Mouse (Mus musculus) kidney, postnatal 36 days (tissue): ENCODE data around the gene Ttc7.
A peak's percentile ranks its signal among the peaks of the same experiment; 100 is the strongest.

Experiments
- DNase-seq, 2 experiments: peaks; one replicate each; pipeline ENCODE4 v3.0.0; 2021 to 2022; ENCODE audit warnings: mixed read lengths in 2 of 2

The Ttc7 gene

DNA sequence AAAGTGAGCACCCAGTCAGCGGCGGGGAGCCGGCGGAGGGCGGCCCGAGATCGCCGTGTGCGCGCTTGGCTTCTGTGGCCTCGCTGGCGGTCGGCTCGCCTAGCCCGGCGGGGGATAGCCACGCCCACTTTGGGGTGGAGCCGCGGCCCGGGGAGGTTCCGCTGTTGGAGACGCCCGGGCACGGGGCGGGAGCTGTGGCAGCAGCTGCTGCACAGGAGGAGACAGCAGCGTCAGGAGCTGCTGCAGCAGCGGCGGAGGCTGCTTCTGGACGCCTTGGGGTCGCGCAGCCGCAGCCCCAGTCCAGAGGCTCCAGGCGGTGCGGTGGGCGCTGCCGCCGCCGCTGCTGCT, at the start of gene Ttc7:
Gene Ttc7, plus strand, starts transcription at position 181 of the 348 bp plus-strand sequence.
- DNase-seq: peak; percentile 98 to 99

DNA sequence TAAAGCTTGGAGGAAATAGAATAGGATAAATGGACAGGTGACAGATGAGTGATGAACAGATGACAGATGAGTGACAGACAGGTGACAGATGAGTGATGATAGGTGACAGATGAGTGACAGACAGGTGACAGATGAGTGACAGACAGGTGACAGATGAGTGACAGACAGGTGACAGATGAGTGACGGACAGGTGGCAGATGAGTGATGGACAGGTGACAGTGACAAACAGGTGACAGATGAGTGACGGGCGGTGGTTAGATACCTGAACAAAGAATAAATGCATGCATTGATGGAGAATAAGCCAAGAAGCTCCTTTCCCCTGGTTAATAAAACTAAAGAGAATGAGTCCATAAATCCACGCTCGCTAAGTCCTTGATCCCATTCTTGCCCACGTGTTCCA, 47.7 kb upstream of the Ttc7 start:
- DNase-seq: no peak

DNA sequence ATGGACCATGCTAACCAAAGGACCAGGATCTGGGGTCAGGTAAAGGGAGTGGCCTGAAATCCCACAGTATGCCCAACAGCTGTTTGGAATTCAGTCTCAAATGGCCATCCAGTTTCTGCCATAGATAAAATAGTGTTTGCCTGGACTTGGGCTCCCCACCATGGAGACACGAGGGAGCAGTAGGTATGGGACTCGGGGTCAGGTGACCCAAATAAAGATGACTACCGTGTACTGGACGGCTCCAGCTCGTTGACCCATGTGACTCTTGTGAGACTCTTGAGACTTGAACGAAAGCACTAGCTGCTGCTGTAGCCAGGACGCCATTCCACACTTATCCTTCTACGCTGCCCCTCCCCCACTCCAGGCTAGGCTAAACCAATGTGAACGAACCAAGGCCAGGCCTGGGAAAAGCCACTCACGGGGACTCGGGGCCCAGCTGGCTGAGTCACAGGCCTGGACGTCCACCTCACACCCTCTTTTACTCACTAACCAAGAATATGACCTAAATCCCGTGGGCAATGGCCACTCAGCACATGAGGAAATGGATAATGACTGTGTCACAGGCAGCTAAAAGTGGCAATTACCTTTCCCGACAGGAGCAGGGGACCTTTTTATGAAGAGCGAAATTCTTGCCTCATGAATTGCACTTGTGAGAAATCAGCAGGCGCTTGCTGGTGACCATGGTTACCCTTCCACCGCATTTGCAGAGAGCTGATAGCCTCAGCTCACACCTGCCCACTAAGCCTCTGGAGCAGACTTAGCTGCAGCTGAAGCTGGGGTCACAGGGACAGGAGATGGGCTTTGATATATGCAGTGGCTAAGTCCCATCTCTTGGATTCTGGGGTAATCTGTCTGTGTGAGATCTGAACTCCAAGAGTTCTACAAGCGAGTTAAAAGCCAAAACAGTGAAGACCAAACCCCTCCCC, 45.7 kb upstream of the Ttc7 start:
- DNase-seq: peak in 1 of 2 experiments; percentile 20

DNA sequence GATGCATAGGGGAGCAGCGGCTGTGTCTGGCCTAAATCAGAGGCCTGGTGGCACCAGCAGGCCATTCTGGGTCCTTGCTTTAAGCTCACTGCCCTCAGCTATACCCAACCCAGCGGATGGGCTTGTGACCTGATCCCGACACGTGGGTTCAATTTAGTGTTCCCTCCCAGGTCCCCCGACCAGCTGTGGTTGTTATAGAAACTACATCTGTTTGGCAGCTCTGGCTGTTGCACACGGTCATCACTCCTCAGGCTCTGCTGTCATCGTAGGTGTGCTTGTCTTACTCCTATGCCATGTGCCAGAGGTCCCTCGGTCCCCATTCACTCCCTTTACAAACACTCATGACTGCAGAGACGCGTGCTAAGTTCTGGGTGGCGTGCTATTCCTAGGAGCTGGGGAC, 44.9 kb upstream of the Ttc7 start:
- DNase-seq: no peak

DNA sequence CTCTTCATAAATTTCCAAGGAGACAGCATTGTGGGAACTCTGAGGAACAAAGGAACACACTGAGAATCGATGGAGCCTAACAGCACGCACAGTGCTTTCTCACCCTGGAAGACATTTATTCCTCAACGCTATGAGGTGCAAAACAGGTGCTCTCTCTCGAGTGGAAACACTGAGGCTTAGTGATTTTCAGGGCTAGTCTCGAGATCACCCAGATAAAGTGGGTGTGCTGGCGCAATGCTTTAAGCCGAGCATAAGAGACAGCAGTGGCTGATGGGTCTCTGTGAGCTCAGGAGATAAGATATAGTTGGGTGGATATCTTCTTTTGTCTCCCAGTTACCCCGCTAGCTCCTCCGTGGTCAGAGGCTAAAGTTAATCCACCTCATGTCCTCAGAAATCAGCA, 36.6 kb upstream of the Ttc7 start:
- DNase-seq: no peak

DNA sequence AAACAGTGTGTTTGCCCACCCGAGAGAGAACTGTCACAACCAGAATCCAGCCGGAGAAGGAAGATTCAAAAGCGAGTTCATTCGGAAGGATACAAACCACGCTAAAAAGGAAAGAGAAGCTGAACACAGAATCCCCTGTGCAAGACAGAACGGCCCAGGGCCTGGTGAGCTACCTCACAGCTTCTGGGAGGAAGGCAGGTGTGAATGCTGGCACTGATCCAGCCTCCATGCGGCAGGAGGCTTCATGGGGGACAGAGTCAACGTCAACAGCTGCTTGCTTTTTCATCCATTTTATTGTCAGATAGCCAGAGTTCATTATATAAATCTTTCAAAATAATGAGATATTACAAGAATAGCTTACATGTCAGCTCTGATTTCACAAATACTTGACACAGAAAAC, 28.3 kb upstream of the Ttc7 start:
- peak in 1 of 2 experiments; percentile 19 for DNase-seq

DNA sequence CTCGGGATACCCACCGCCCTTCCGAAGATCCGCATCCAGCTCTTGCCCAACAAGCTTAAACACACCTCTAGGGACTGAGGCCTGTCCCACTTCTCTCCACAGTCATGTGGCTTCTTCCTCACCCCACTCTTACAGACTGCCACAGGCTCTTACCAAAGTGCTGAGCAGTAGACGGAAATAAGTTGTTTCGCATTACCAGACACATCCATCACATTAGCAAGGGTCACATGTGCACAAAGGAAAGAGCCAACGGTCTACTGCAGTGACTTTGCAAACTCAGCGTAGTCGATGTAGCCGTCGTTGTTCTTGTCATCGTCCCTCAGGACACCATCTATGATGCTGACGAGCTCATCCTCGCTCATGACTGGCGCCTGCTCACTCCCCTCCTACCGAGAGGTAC, 27.0 kb upstream of the Ttc7 start:
- no peak for DNase-seq

DNA sequence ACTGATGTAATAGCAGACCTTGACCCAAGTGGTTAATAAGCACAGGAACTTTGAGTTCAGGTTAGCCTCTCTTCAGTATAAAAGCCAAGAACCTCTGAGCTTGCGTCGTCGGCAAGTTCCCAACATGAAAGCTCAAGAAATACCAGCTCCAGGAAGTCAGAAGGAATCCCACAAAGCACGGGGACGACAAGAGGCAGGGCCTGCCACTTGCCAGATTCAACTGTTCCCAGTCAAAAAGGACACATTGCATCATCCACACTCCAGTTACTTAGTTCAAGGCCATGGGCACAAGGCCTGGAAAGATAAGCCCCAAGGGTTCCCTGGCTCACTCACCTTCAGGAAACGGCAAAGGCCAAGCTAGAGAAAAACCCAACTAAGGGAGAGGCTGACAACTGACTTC, 19.3 kb upstream of the Ttc7 start:
- peak; percentile 60 to 71 for DNase-seq

DNA sequence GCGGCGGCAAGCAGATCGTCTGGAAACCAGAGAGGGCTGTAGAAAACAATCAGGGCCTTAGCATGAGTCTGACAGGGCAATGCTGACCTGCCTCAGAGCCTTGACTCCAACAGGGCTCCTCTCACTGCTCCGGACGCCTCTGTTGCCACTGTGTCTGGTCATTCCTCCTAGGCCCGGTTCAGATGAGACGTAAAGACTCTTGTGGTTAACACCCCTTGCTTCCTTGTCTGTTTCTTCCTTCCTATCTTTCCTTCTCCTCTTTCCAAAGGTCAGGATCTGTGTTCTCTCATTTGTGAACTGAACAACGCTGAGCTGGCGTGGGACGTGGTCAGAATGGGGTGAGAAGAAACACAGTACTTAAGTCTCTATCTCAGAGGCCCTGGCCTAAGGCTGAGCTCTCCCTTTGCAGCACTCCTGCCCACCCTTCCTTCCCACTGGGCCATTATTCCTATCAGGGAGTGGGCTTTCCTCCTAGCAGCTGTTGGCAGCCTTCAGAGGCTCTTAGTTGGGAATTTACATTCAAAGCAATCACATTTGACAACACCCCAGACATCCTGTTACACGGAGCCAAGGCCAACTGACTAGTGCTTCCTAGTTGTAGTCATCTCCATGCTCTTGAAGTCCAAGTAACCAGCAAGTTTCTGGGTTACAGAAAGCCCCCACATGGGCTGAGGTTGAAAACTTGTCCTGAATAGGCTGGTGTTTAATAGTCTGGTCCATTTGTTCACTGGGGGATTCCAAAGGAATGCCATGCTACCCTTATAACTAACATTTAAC, 18.4 kb upstream of the Ttc7 start:
- peak in 1 of 2 experiments; percentile 45 for DNase-seq

DNA sequence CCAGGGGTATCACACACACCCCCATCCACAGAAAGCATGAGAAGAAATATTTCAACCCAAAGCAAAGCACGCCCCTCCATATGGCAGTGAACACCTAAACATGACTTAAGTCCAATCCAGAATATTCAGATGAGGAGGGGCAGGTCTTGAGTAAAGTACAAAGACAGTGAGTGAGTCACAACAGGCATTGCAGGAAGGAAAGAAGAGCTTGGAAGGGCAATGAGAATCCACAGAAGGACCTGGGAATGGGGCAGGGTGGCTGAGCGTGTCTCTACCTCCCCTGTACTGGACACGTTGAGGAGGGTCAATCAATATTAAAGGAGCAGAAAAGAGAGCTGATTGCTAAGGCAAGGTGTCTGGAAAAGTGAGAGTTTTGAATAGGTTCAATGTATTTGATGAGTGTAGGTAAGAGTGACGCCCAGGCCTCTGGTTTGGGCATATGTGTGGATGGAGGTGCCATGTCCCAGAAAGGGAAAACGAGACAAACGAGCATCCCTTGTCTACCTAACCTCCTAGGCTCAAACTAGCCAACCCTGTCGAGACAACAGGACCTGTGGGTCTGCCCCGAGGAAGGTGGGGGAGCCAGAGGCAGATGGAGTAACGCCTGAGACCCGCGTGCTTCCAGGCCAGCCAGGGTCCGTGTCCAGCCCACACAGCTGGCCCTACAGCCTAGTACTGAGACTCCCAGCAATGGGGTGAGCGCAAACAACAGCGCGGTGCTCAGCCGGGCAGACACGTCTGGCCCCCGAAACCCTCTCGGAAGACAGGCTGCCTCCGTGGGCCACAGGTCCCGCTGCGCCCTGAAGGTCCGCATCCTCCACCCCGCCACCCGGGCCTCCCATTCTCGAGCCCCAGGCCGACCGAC, 17.5 kb upstream of the Ttc7 start:
- DNase-seq: no peak

DNA sequence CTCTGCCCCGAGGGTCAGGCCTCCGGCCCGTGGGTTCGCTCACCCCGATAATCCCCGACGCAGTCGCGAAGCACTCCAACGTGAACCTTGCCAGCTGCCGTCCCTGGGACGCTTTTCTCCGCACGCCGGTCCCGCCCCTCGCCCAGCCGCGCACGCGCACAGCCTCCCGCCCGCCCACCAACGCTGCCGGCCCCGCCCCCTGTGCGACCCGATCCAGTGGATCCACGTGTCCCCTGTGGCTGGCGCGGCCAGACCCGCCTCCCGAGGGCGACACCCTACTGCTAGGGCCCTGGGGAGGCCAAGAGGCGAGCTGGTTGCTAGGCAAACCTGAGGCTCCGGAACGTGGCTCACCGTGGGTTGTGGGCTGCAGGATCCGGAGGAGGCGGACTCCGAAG, 16.9 kb upstream of the Ttc7 start, which contains the start of gene Mcfd2:
Gene Mcfd2, minus strand, starts transcription at position 144 of the 395 bp plus-strand sequence.
- peak; percentile 97 to 98 for DNase-seq

DNA sequence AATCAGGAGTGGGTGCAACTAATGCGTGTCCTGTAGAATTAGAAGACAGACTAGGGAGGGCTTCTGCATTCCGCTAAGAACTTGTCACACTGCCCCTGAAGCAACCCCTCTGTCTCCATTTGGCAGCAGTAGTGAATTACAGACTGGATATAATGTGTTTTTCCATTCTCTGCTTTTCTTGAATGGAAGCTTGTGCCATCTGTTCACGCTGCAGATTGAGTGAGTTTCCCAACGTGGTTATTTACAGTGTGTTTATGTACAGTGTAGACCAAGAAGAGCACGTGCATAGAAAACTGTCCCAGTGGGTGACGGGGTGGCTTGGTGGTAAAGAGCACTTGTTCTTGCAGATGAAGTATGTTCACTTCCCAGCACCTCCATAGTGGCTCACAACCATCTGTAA, 13.2 kb upstream of the Ttc7 start:
- no peak for DNase-seq

DNA sequence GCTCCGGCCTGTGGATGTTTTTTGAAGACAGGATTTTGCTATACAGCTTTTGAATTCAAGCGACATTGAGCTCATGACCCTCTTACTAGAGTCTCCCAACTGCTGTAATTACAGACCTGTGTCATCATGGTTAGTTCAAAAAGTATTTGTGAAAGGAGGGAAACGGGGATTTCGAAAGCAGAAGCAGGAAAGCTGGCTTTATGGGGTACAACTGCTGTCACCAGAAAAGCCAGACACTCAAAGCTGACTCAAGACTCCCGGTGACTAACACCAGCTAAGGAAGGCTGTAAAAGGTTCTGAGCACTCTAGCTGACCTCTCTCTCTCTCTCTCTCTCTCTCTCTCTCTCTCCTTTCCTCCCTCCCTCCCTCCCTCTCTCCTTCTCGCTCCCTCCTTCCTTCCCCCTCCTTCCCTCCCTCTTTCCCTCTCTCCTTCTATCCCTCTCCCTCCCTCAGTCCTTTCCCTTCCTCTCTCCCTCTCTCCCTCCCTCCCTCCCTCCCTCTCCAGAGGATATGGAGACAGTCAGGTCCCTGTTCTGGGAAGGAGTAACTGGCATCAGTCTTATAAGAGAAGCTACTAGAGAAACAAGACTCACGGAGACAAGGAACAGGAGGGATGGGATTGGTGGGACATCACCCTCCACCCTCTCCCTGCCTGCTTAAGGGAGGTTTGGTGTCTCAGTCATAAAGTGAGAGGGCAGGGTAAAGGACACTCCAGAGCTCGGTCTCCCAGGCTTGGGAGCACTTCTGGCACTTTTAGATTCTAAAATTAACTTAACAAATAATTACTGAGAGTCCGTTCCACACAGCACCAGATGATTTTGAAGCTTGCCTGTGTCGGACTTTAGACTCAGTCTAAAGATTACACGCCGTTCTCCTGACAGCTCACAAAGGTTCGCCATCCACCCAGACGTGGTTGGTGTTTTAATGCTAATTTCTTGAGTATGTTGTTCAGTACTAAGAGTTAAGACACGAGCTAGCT, 7.0 kb upstream of the Ttc7 start:
- peak; percentile 69 to 81 for DNase-seq

DNA sequence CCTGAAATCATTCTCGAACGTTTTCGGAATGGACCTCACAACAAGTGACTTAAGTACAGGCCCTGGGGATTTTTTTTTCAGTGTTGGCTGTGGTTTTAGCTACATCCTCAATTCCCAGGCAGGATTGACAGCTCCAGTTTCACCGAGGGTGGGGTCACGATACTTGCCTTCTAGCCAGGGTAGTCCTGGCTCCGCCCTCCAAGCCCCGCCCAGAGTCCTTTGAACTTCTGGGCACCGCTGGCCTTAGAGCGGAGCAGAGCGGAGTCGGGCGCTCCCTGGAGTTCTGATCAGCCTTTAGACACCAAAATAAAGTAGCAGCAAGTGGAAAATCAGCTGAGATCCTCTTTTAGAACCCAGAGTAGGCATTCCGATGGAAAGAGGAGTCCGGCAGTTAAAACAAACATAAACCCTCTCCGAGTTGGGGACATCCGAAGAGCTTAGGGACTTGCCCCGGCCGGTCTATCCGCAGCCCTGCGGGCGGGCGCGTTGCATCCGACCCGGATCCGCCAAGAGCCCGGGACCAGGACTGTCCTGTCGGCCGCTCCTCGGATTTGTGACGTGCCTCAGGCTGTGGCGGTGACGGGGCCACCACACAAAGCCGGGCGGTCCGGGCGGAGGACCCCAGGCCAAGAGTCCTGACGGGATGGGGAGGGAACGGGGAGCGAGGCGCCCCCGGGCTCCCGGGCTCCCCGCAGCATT, 530 bp upstream of the Ttc7 start:
- DNase-seq: peak; percentile 98 to 99

DNA sequence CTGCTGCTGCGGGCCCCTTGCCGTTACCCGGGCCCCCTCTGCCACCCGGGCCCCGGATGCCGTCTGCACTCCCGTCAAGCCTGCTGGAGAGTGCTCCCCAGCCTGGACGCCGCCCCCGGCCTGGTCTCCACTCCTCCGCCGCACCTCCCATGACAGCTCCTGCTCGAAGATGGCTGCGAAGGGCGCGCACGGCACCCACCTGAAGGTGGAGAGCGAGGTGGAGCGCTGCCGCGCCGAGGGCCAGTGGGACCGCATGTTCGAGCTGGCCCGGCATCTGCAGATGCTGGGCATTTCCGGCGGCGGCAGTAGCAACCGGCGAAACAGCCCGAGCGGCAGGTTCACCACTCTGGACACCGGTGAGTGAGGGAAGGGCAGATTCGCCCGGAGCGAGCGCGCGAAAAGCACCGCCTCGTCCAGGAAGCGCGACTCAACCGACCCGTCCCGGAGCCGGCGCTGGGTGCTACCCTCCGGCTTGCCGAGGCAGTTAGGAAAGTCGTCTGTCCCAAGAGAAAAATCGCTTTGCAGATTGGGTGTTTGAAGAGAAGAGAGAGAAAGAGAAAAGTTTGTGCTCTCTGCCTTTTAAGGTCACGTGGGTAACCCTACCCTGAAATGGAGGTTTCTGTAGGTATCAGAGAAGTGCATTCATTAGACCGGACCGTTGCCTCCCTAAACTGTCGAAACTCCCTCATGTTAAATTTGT, 519 bp downstream of the Ttc7 start:
- DNase-seq: peak in 1 of 2 experiments; percentile 77

DNA sequence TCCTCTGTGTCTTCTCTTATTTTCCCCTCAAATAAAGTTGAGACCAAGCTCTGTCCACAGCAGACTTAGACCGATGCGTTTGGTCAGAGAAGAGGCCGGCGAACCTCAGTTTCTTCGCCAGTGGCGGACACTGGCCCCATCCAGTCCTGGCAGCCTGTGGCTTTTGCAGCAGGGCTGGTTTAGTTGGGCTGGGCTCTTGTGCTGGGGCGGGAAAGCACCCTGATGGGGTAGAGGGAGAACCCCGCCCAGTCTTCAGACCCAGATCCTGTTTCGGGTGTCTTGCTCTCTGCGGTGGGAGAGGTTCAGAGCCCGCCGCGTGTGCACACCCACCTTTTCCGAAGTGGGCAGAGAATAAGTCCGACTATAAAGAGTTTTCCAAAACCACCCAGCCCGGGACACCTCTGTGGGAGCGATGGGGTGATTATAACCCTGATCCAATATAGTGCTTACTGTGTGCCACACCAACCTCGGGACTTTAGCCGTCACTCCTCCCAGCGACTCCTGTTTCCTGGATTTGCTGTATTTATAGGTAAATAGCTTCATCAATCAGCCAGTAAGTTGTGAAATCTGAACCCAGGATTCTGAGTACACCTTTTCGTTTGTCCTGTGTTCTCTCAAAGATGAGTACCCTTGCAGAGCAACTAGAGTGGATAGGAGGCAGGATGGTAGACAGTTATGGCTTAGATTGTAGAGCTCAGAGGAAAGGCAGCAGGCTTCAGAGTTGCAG, 1.2 kb downstream of the Ttc7 start:
- DNase-seq: peak in 1 of 2 experiments; percentile 57

DNA sequence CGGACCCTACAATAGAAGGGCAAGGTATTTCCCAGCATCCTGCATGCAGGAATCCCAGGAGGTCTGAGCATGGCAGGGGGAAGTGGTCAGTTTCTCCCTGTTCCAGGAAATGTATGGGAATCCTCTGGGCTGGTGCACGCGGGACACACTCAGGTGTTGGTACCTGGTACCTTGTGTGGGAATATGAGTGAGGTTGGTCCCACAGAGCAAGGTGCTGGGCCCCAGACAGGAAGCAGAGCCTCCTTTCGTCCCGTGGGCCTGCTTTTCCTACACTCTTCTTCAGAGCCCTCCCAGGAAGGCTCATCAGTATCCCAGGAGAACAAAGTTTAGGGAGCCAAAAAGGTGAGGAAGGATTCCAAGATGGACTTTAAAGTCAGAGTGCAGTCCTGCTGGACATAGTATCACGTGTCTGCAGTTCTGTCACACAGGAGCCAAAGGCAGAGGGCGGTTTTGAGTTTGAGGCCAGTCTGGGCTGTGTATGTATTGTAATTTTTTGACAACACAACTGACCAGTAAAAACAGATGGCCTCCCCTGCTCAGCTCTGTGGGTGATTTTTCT, 1.9 kb downstream of the Ttc7 start:
- peak in 1 of 2 experiments; percentile 56 for DNase-seq

DNA sequence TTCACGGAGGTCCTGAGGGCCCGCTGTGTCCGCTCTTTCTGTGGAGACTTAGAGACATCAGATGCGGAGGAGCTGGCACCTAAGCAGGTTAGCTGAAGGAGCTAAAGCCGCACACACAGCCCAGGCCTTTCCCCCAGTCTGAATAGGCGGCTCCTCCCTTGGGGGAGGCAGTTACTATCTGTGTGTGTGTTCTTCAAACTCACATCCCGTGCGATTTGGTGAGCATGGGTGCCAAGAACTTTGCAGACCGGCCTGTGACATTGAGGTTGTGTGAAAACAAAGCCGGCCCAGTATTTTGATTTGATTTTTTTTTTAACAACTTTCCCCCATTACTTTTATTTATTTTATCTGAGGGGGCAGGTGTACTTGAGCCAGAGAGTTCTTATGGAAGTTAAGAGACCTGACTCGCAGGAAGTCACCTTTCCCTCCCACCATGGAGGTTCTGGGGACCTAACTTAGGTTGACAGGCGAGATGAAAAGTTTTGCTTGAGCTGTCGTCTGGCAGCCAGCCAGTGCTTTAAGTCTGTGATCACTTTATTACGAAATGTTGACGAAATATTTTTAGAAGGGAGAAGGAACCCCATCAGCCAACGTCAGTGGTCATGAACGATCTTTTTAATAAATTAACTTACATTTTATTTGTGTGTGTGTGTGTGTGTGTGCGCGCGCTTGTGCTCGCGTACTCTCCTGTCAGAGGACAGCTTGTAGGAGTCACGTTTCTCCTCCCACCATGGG, 3.2 kb downstream of the Ttc7 start:
- DNase-seq: peak in 1 of 2 experiments; percentile 48
